Mouse (Mus musculus) thymus, adult 2 months (tissue): ENCODE results near the gene Mr1. TPM values are rescaled to one million over a fixed set of nuclear protein-coding genes. Genes with fewer than 3 reads are reported as not detected.
A peak's percentile ranks its signal among the peaks of the same experiment; 100 is the strongest.

Source experiments
- DNase-seq: peaks from one replicate; pipeline ENCODE4 v3.0.0; 2021
- H3K27ac ChIP-seq: fragments of 200-500 bp; 2 replicates; pipeline ENCODE4 v1.5.1; 2012; ENCODE audit warnings: low read length, control low read depth; ENCODE audit not compliant: control insufficient read depth, insufficient read depth
- H3K27me3 ChIP-seq: fragments of 200-500 bp; 2 replicates; pipeline ENCODE4 v1.6.1; 2012; ENCODE audit warnings: mild to moderate bottlenecking, low read length, moderate library complexity, mixed read lengths; ENCODE audit not compliant: control insufficient read depth, insufficient read depth
- H3K36me3 ChIP-seq: fragments of 200-500 bp; 2 replicates; pipeline ENCODE4 v1.6.1; 2012; ENCODE audit warnings: mild to moderate bottlenecking, low read length, moderate library complexity; ENCODE audit not compliant: control insufficient read depth, insufficient read depth
- H3K4me1 ChIP-seq: fragments of 200-500 bp; replicated peaks from 2 replicates; pipeline ENCODE4 v1.6.1; 2012; ENCODE audit warnings: low read length; ENCODE audit not compliant: control insufficient read depth, insufficient read depth
- H3K4me3 ChIP-seq: fragments of 200-500 bp; 2 replicates; pipeline ENCODE4 v1.5.1; 2012; ENCODE audit warnings: mild to moderate bottlenecking, low read length, control low read depth, moderate library complexity; ENCODE audit not compliant: control insufficient read depth, insufficient read depth
- CTCF ChIP-seq: fragments of 200-500 bp; IDR thresholded peaks from 2 replicates; pipeline ENCODE4 v1.5.1; 2012; ENCODE audit warnings: mild to moderate bottlenecking, control low read depth, low read length, moderate library complexity, borderline replicate concordance; ENCODE audit not compliant: control insufficient read depth, poor library complexity, insufficient read depth; ENCODE audit errors: extremely low read depth
- POLR2A ChIP-seq: fragments of 200-500 bp; IDR thresholded peaks from 2 replicates; pipeline ENCODE4 v1.6.1; 2012; ENCODE audit warnings: mild to moderate bottlenecking, low read length, control low read depth, moderate library complexity; ENCODE audit not compliant: control insufficient read depth, poor library complexity, insufficient read depth; ENCODE audit errors: extremely low read depth
- WGBS: fragments of 180-500 bp; shearing (Covaris S2); methylation state at CpG from one replicate; pipeline ENCODE4 v1.1.7; 2018; 5-methylcytosine and 5-hydroxymethylcytosine counted together
- polyA plus RNA-seq: library from polyadenylated mRNA; depleted of rRNA; stranded (reverse); fragments of >200 nt; gene quantifications from 2 replicates; pipeline ENCODE4 v1.2.3, GENCODE M21; 2012

Gene Mr1
- polyA plus RNA-seq, 1 experiment = 37.9 TPM

DNA sequence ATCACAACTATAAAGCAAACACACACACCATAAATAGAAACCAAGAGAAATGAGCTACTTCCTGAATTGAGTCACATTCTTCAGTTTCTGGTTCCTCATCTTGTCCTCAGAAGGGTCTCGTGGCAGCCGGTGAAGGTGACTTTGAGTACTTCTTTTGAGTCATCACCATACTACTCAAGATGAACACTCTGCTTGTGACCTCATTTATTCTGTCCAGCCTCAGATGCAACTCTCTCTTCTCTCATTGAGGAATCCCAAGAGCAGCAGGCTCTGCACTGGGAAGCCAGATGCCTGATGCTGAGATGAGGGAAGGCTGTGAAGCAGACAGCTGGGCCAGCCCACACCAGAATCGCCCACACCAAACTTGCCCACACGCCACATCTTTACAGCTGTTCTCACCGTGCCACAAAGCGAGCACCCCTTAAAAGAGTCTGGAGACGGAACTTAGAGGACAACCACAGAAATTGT is 55.2 kb downstream of the Mr1 start:
- Histone ChIP-seq H3K4me1 (peaks cover 46% of the 10 kb centered on the region), H3K4me3 (no peak overlapping the region), H3K36me3 (no peaks in the 10 kb centered on the region), H3K27me3 (no peaks in the 10 kb centered on the region), H3K27ac (peak overlapping the region; percentile 59; the same call in 1 of the 2 replicates)
- DNase-seq = no peak
- 10% methylated on average over 7 of the region's 7 CpGs for WGBS
- TF ChIP-seq POLR2A (no peak), CTCF (no peak)

- H3K36me3 ChIP-seq = no peaks in the 10 kb centered on the region
- H3K4me3 ChIP-seq = no peak overlapping the region
- no peak for TF ChIP-seq CTCF
- H3K4me1 ChIP-seq = peaks cover 49% of the 10 kb centered on the region
- H3K27me3 ChIP-seq = no peaks in the 10 kb centered on the region
- no peak for DNase-seq
- 94% methylated on average over 1 of the region's 1 CpGs for WGBS
- no peak overlapping the region for H3K27ac ChIP-seq
Measured at GRCm38 (mm10) chr1:155090736-155091135, 55.9 kb downstream of the Mr1 start.

GRCm38 (mm10) chr1:155090327-155090726 is 56.3 kb downstream of the Mr1 start:
- Histone ChIP-seq H3K27me3 (no peaks in the 10 kb centered on the region), H3K4me3 (no peak overlapping the region), H3K27ac (no peak overlapping the region), H3K4me1 (peaks cover 52% of the 10 kb centered on the region), H3K36me3 (no peaks in the 10 kb centered on the region)
- TF ChIP-seq CTCF = no peak
- no peak for TF ChIP-seq POLR2A
- 88% methylated on average over 7 of the region's 7 CpGs for WGBS
- no peak for DNase-seq

GRCm38 (mm10) chr1:155088847-155089603 is 57.6 kb downstream of the Mr1 start:
- no peak for DNase-seq
- TF ChIP-seq POLR2A (no peak), CTCF (no peak)
- WGBS = 72% methylated on average over 16 of the region's 16 CpGs
- H3K27me3 ChIP-seq = no peaks in the 10 kb centered on the region
- H3K36me3 ChIP-seq = no peaks in the 10 kb centered on the region
- no peak overlapping the region for H3K4me3 ChIP-seq
- peaks cover 60% of the 10 kb centered on the region for H3K4me1 ChIP-seq
- no peak overlapping the region for H3K27ac ChIP-seq

- TF ChIP-seq POLR2A (no peak), CTCF (no peak)
- H3K36me3 ChIP-seq = no peaks in the 10 kb centered on the region
- H3K4me1 ChIP-seq = peaks cover 59% of the 10 kb centered on the region
- H3K27ac ChIP-seq = no peak overlapping the region
- DNase-seq = no peak
- no peaks in the 10 kb centered on the region for H3K27me3 ChIP-seq
- H3K4me3 ChIP-seq = no peak overlapping the region
- 85% methylated on average over 4 of the region's 4 CpGs for WGBS
Measured at GRCm38 (mm10) chr1:155088046-155088445, 58.6 kb downstream of the Mr1 start.

- no peaks in the 10 kb centered on the region for H3K27me3 ChIP-seq
- WGBS = 11% methylated on average over 4 of the region's 4 CpGs
- peak; percentile 51 for DNase-seq
- H3K27ac ChIP-seq = no peak overlapping the region
- no peaks in the 10 kb centered on the region for H3K36me3 ChIP-seq
- no peak for TF ChIP-seq POLR2A
- no peak for TF ChIP-seq CTCF
- peaks cover 61% of the 10 kb centered on the region for H3K4me1 ChIP-seq
- H3K4me3 ChIP-seq = no peak overlapping the region
Measured at GRCm38 (mm10) chr1:155086893-155087292, 59.7 kb downstream of the Mr1 start.

DNA sequence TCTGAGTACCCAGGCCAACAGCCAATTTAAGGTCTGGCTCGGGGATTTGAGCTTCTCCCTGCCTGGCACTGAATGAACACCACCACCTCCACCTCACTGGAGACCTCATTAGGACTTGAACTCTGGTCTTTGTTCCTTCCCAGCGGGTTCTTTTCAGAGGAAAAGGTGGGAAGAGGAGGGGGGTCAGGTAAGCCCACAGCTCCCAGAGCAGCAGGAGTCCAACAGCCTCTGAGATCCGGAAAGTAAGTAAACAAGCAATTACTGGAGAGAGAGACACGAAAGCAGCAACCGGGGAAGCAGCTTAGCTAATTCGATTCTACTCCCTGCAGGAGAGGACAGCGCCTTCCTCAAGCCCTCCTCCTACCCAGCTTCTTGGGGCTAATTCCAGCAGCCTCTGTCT is 60.2 kb downstream of the Mr1 start:
- TF ChIP-seq POLR2A (no peak), CTCF (no peak)
- H3K27ac ChIP-seq = no peak overlapping the region
- 62% methylated on average over 7 of the region's 7 CpGs for WGBS
- no peaks in the 10 kb centered on the region for H3K27me3 ChIP-seq
- H3K36me3 ChIP-seq = no peaks in the 10 kb centered on the region
- no peak overlapping the region for H3K4me3 ChIP-seq
- H3K4me1 ChIP-seq = peaks cover 61% of the 10 kb centered on the region
- no peak for DNase-seq
